Mouse (Mus musculus) frontal cortex, postnatal 10 days (tissue): Measurements from ENCODE around the gene Neurl2.
"Not testable (repeated sequence)": the region's sequence is repeated elsewhere in the genome, so short reads cannot be mapped to it uniquely, and the experiment has no call there.

Experiments
- DNase-seq, 2 experiments: peaks; one replicate each; pipeline ENCODE4 v3.0.0; 2022; ENCODE audit warnings: low spot score in 2 of 2, mixed read lengths in 1 of 2

Gene Neurl2

DNA sequence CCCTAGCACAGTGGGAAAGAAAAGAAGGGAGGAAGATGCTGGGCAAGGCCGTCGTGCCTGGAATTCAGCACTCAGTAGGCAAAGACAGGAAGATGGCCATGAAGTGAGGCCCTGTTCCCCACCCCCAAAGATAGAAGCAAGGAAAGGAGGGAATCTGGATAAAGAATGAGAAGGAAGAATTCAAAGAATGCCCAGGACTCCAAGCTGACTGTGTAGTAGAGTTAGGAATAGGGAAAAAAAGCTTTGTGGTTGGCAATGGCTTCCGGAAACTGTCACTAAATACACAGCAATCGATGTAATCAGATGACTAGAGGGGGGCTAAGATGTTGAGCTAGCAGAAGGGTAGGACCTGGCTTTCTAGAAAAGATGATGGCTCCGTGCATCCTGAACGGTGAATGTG lies 16.1 kb downstream of the Neurl2 start:
- no peak for DNase-seq

DNA sequence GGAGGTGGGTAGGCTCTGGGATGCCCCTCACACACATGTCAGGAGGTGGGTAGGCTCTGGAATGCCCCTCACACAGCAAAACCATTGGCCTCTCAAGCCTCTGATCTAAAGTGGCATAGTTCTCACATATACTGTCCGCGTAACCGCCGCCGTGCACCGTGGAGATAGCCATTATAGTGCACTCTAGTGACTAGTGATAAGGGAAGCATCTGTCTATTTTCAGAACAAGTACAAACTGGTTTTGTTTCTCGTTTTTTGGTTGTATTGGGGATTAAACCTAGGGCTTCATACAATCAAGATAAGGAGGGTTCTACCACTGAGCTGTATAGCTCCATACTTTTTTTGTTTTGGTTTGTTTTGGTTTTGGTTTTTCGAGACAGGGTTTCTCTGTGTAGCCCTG lies 17.4 kb downstream of the Neurl2 start:
- DNase-seq, result no peak

- DNase-seq, result no peak
Observed at GRCm38 (mm10) chr2:164815348-164815747, 17.9 kb downstream of the Neurl2 start.

- no peak for DNase-seq
Observed at GRCm38 (mm10) chr2:164813557-164813956, 19.7 kb downstream of the Neurl2 start.

- no peak for DNase-seq
Observed at GRCm38 (mm10) chr2:164806614-164807013, 26.6 kb downstream of the Neurl2 start.

- DNase-seq, result no peak
Observed at GRCm38 (mm10) chr2:164805332-164805718, 27.9 kb downstream of the Neurl2 start.

DNA sequence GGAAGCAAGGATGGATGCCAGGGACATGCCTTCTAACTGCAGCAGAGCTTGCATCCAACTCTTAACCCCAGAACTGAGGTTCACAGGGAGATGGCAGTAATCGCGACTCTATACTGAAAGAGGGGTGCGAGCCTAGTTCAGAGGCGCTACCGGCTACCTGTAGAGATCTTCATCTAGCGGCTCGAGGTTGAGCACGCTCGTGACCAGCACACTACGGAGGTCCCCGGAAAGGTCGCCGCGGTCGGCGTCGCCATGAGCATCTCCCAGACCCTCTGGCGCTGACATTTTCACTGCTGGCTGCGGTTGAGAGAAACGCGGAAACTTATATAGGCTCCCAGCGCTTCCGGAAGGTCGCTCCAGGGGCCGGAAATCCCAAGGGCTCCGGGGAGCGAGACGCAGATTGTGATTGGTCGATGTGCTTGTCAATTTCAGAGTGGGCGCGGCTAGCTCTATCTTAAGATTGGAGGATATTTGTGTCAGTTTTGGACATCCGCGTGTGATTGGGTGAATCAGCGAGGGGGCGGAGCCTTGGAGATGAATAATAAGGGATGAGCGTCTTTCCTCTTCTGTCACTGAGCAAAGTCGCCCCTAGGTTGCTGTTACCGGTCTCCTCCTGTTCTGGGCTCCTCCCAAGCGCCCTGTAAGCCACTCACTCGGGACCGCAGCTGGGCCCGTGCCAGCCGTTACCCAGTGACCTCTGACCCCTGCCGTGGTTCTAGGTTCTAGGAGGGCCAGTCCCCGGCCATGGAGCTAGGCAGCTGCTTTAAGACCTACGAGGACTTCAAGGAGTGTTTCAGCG lies 28.5 kb downstream of the Neurl2 start, which contains the start of the genes Acot8 and Zswim3:
Gene Acot8, minus strand, starts transcription at position 350 of the 799 bp plus-strand sequence.
Gene Zswim3, plus strand, starts transcription at position 566 of the 799 bp plus-strand sequence.
- peak; percentile 98 to 99 for DNase-seq

DNA sequence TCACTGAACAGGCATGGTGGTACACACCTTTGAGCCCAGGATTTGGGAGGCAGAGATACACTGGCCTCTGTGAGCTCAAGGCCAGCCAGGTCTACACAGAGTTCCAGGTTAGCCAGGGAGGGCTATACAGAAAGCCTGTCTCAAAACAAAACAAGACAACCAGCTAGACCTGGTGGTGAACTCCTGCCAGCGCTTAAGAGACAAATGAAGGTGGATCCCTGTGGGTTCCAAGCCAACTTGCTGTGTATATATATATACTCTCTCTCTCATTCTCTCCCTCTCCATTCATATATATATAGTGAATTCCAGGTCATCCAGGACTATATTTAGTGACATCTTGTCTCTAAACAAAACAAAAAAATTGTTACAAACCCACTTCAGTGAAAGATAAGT lies 29.3 kb downstream of the Neurl2 start:
- no peak for DNase-seq

DNA sequence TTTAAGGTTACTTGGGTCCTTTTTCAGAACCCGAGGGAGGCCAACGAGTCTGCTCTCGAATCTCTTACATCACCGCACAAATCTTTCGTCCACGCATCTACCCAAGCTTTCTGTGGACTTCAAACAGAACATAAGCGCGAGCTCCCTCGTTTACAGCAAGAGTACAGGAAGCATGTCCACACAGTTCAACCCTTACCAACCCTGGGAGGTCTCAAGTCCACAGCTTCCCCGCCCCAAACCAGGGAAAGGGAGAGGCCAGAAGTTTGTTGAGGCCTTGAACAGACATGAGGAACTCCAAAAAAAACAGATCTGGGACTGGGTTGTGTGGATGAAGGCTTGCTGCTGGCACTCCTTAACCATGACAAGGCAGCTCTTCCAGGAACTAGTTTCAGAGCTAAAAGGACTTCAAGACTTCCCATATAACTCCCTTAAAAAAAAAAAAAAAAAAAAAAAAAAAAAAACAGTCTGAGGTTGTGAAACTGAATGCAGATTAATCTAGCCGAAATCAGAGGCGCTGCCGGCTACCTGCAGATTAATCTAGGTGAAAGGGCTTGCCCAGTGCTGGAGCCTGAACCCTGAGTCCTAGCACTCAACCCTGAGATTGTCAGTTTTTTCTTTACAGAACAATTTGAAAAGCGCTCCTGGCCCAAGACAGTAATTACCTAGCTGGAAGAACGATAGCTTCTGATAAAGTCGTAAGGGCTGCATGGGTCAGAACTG lies 29.9 kb downstream of the Neurl2 start:
- DNase-seq, result no peak

GRCm38 (mm10) chr2:164800252-164801004 lies 32.8 kb downstream of the Neurl2 start:
- no peak for DNase-seq

- DNase-seq, result not testable (repeated sequence)
Observed at GRCm38 (mm10) chr2:164798554-164798953, 34.7 kb downstream of the Neurl2 start.

DNA sequence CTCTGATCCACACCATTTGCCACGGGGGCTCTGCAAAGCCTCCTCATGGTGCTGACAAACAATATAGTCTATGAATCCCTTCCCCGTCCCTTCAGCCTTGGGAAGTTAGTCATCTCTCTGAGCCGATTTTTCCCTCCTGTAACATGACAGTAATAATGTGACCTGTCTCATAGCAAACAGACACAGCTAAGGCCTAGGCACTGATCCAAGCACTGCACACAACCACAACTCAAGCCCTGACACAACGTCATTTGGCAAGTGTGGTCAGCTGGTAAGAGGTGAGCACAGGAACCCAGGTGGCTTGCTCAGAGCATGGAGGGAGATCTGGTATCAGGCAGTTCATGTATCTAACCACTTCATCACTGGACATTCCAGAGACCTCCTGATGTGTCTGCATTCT lies 37.4 kb downstream of the Neurl2 start:
- DNase-seq, result no peak

GRCm38 (mm10) chr2:164794293-164794692 lies 39.0 kb downstream of the Neurl2 start:
- peak; percentile 68 to 74 for DNase-seq

DNA sequence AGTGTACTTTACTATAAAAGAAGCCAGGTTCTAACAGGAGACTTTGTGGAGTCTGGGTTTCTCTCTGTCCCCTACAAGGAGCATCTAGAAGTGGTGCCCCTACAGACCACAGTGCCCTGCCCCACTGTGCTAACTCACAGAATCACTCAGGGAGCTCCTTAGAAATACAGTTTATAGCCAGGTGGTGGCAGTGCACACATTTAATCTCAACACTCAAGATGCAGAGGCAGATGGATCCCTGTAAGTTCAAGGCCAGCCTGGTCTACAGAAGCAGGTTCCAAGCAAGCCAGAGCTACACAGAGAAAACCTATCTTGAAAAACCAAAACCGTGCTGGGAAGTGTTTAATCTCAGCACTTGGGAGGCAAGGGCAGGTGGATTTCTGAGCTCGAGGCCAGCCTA lies 39.5 kb downstream of the Neurl2 start:
- DNase-seq, result no peak

- DNase-seq, result no peak
Observed at GRCm38 (mm10) chr2:164793236-164793635, 40.0 kb downstream of the Neurl2 start.

DNA sequence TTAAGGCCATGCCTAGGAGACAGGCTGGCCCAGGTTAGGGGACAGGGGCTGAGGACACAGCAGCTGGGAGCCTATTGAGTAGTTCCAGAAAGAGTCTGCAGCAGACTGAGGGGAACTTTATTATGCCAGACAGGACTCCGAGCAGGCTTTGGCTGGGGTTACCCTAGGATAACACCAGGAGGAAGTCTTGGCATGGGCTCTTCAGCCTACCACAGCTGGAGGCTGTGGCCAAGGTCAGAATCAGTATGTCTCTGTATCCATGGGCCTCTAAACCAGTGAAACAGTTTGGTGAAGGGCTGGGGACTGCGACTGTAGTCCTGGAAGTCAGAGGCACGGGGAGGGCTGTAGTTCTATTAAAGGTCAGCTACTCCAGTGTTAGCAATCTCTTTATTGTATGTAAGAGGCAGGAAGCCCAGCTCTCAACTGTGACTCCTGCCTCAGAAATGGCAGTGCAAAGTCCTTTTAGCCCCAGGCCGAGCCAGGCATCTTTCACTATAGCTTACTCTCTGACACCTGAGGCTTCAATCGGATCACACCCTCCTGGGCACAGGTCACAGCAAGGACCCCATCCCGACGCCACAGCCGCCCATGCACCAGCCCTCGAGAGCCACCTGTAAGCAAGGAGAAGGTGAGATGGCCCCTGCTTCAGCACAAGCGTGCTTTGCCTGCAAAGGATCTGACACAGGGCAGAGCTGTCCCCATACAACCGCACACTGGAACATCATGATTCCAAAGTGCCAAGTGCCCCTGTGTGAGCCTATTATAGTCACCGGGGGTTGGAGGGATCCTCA lies 40.7 kb downstream of the Neurl2 start:
- DNase-seq, result no peak

GRCm38 (mm10) chr2:164791841-164792261 lies 41.4 kb downstream of the Neurl2 start:
- DNase-seq, result no peak

- no peak for DNase-seq
Observed at GRCm38 (mm10) chr2:164790451-164790850, 42.8 kb downstream of the Neurl2 start.

- no peak for DNase-seq
Observed at GRCm38 (mm10) chr2:164788411-164788810, 44.8 kb downstream of the Neurl2 start.

GRCm38 (mm10) chr2:164787779-164788178 lies 45.5 kb downstream of the Neurl2 start:
- DNase-seq, result no peak

GRCm38 (mm10) chr2:164787032-164787431 lies 46.2 kb downstream of the Neurl2 start:
- no peak for DNase-seq
